Mouse (Mus musculus) CH12.LX (cell line): ENCODE measurements at regions not wholly inside any gene's neighbourhood (a gene's known extent, or its start where the extent isn't known, plus 50 kb on each side); places are given as distances from the start of the nearest gene placed in this dataset.

Source experiments
- DNase-seq: peaks from one replicate; pipeline ENCODE4 v3.0.0-alpha.2; 2013; ENCODE audit errors: extremely low read depth
- H3K27ac ChIP-seq: 2 replicates; pipeline ENCODE4 v1.5.1; 2012; ENCODE audit warnings: low read depth, mild to moderate bottlenecking, control low read depth, moderate library complexity; ENCODE audit not compliant: insufficient read depth
- H3K27me3 ChIP-seq: replicated peaks from 2 replicates; pipeline ENCODE3; 2012; ENCODE audit warnings: inconsistent platforms
- H3K36me3 ChIP-seq, 2 experiments: replicated peaks in 1 of 2; 2 replicates each; pipeline versions ENCODE3 to v1.6.1; 2012; ENCODE audit warnings: inconsistent platforms in 1 of 2, low read length in 1 of 2, mild to moderate bottlenecking in 1 of 2, mixed read lengths in 1 of 2, moderate library complexity in 1 of 2; ENCODE audit not compliant: control insufficient read depth in 1 of 2, insufficient read depth in 1 of 2
- H3K4me1 ChIP-seq, 2 experiments: 2 replicates each; pipeline ENCODE4 v1.6.1; 2012; ENCODE audit warnings: inconsistent platforms in 1 of 2, moderate library complexity in 1 of 2; ENCODE audit not compliant: insufficient read depth in 2 of 2, control insufficient read depth in 1 of 2
- H3K4me2 ChIP-seq: 2 replicates; pipeline ENCODE4 v1.6.1; 2012; ENCODE audit warnings: low read depth, mild to moderate bottlenecking, control low read depth; ENCODE audit not compliant: poor library complexity, insufficient read depth, severe bottlenecking
- H3K4me3 ChIP-seq, 3 experiments: fragments of 150-350 bp in 1 of 3; sonication (generic) in 1 of 3; replicated peaks in 1 of 3; 2 replicates each; pipeline versions ENCODE3 to v1.5.1; 2011 to 2012; ENCODE audit warnings: low read depth in 2 of 3, low read length in 2 of 3, mild to moderate bottlenecking in 2 of 3, moderate library complexity in 2 of 3, control low read depth in 1 of 3, improper control_type of control experiment in 1 of 3, inconsistent platforms in 1 of 3, mixed read lengths in 1 of 3; ENCODE audit not compliant: poor library complexity in 1 of 3
- H3K79me2 ChIP-seq: replicated peaks from 2 replicates; pipeline ENCODE4 v1.6.1; 2012; ENCODE audit warnings: mild to moderate bottlenecking, moderate library complexity; ENCODE audit not compliant: control insufficient read depth, poor library complexity, insufficient read depth, severe bottlenecking; ENCODE audit errors: extremely low read depth
- H3K9ac ChIP-seq: 2 replicates; pipeline ENCODE4 v1.6.1; 2012; ENCODE audit warnings: low read depth, mild to moderate bottlenecking, control low read depth, moderate library complexity; ENCODE audit not compliant: insufficient read depth
- H3K9me3 ChIP-seq: replicated peaks from 2 replicates; pipeline ENCODE3; 2012; ENCODE audit warnings: low read length, inconsistent platforms, mixed read lengths
- BHLHE40 ChIP-seq: IDR thresholded peaks from 2 replicates; pipeline ENCODE4 v1.6.1; 2011; ENCODE audit warnings: mild to moderate bottlenecking, low read depth, low read length, improper control_type of control experiment
- CHD2 ChIP-seq: IDR thresholded peaks from 2 replicates; pipeline ENCODE4 v1.6.1; 2011; ENCODE audit warnings: low read length, improper control_type of control experiment
- ELF1 ChIP-seq: IDR thresholded peaks from 2 replicates; pipeline ENCODE4 v1.6.1; 2014; ENCODE audit warnings: low read depth, mild to moderate bottlenecking, inconsistent platforms, low read length, improper control_type of control experiment
- EP300 ChIP-seq: IDR thresholded peaks from 2 replicates; pipeline ENCODE4 v1.6.1; 2011; ENCODE audit warnings: low read length, improper control_type of control experiment
- ETS1 ChIP-seq: conservative IDR thresholded peaks from 2 replicates; pipeline ENCODE4 v1.6.1; 2012; ENCODE audit warnings: low read depth, mild to moderate bottlenecking, inconsistent platforms, low read length, improper control_type of control experiment, moderate library complexity
- HCFC1 ChIP-seq: IDR thresholded peaks from 2 replicates; pipeline ENCODE4 v1.6.1; 2012; ENCODE audit warnings: low read depth, mild to moderate bottlenecking, inconsistent platforms, low read length, improper control_type of control experiment
- MAFK ChIP-seq: IDR thresholded peaks from 2 replicates; pipeline ENCODE4 v1.6.1; 2011; ENCODE audit warnings: low read length, improper control_type of control experiment; ENCODE audit not compliant: insufficient replicate concordance
- MAX ChIP-seq: IDR thresholded peaks from 2 replicates; pipeline ENCODE4 v1.6.1; 2011; ENCODE audit warnings: low read length, improper control_type of control experiment
- MAZ ChIP-seq: IDR thresholded peaks from 2 replicates; pipeline ENCODE4 v1.6.1; 2012; ENCODE audit warnings: low read depth, mild to moderate bottlenecking, inconsistent platforms, low read length, improper control_type of control experiment, moderate library complexity
- MEF2A ChIP-seq: IDR thresholded peaks from 2 replicates; pipeline ENCODE4 v1.6.1; 2014; ENCODE audit warnings: low read depth, mild to moderate bottlenecking, inconsistent platforms, low read length, improper control_type of control experiment, borderline replicate concordance
- NRF1 ChIP-seq: IDR thresholded peaks from 2 replicates; pipeline ENCODE4 v1.6.1; 2014; ENCODE audit warnings: low read depth, mild to moderate bottlenecking, inconsistent platforms, low read length, improper control_type of control experiment, moderate library complexity
- RAD21 ChIP-seq: IDR thresholded peaks from 2 replicates; pipeline ENCODE4 v1.6.1; 2011; ENCODE audit warnings: low read depth, mild to moderate bottlenecking, low read length, improper control_type of control experiment, moderate library complexity
- RCOR1 ChIP-seq: conservative IDR thresholded peaks from 2 replicates; pipeline ENCODE4 v1.6.1; 2012; ENCODE audit warnings: low read depth, mild to moderate bottlenecking, inconsistent platforms, low read length, improper control_type of control experiment
- SMC3 ChIP-seq: IDR thresholded peaks from 2 replicates; pipeline ENCODE4 v1.6.1; 2011; ENCODE audit warnings: low read depth, low read length, improper control_type of control experiment
- TBP ChIP-seq: conservative IDR thresholded peaks from 2 replicates; pipeline ENCODE4 v1.6.1; 2011; ENCODE audit warnings: low read depth, low read length, improper control_type of control experiment
- TCF12 ChIP-seq: IDR thresholded peaks from 2 replicates; pipeline ENCODE4 v1.6.1; 2014; ENCODE audit warnings: low read depth, mild to moderate bottlenecking, inconsistent platforms, low read length, improper control_type of control experiment
- USF2 ChIP-seq: conservative IDR thresholded peaks from 2 replicates; pipeline ENCODE4 v1.6.1; 2011; ENCODE audit warnings: low read depth, low read length, improper control_type of control experiment
- ZC3H11A ChIP-seq: IDR thresholded peaks from 2 replicates; pipeline ENCODE4 v1.6.1; 2012; ENCODE audit warnings: low read depth, mild to moderate bottlenecking, inconsistent platforms, low read length, improper control_type of control experiment
- ZNF384 ChIP-seq: IDR thresholded peaks from 2 replicates; pipeline ENCODE4 v1.6.1; 2012; ENCODE audit warnings: low read depth, low read length, improper control_type of control experiment, inconsistent platforms
- dilution Hi-C: fragments of 300-500 bp; cut with MboI; formaldehyde crosslinking; loops from 2 replicates; pipeline ENCODE4 v1.14.3; 2020; ENCODE audit warnings: low sequenced_read_pairs; ENCODE audit not compliant: extremely low pct_unique_long_range_greater_than_20kb, extremely low pct_ligation_motif_present
- in situ Hi-C: fragments of 300-500 bp; cut with MboI; formaldehyde crosslinking; loops from 3 replicates; pipeline ENCODE4 v1.14.3; 2019; ENCODE audit warnings: low sequenced_read_pairs, low pct_ligation_motif_present, low pct_unique_long_range_greater_than_20kb, mixed read lengths

DNA sequence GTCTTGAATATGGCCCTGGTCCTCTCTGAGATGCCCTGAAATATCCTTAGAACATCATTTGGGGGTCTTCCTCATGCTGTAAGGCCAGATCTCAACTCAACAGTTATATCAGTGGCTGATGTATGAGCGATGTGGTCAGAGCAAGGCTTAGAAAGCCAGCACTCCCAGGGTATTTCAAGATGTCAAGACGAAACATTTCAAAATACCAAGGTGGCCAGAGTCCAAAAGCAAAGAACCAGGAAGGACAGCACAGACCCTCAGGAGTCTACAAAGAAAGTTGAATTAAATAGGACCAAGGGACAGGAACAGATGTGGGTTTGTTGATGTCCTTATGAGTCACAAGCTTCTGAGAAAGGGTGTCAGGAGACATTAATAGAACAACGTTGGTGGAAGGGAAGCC lies 55.8 kb upstream of the Cplx2 start:
- dilution Hi-C loops (no loop called here), in situ Hi-C loops (no loop called here)
- Histone ChIP-seq H3K79me2 (no peaks in the 10 kb centered on the region), H3K27ac (no peak overlapping the region), H3K4me3 (no peak overlapping the region), H3K36me3 (no peaks in the 10 kb centered on the region), H3K9me3 (no peaks in the 10 kb centered on the region), H3K4me2 (no peak overlapping the region), H3K4me1 (peaks cover under 1 to 27% of the 10 kb centered on the region in 2 experiments), H3K27me3 (peaks cover 64% of the 10 kb centered on the region), H3K9ac (no peak overlapping the region)
- no peak for DNase-seq
- TF ChIP-seq HCFC1 (no peak), ZC3H11A (no peak), EP300 (no peak), TBP (no peak), MAZ (no peak), RAD21 (no peak), TCF12 (no peak), CHD2 (no peak), ETS1 (no peak), RCOR1 (no peak), NRF1 (no peak)

GRCm38 (mm10) chr13:54316907-54317306 lies 54.2 kb upstream of the Cplx2 start:
- TF ChIP-seq RCOR1 (no peak), MAFK (no peak), MEF2A (no peak), EP300 (no peak), ZNF384 (no peak), ZC3H11A (no peak), SMC3 (no peak), CHD2 (no peak), MAX (no peak), ELF1 (no peak), BHLHE40 (no peak), USF2 (no peak)
- Histone ChIP-seq H3K79me2 (no peaks in the 10 kb centered on the region), H3K9ac (no peak overlapping the region), H3K27me3 (peaks cover 61% of the 10 kb centered on the region), H3K4me2 (no peak overlapping the region), H3K9me3 (no peaks in the 10 kb centered on the region), H3K27ac (no peak overlapping the region), H3K4me3 (no peak overlapping the region), H3K36me3 (no peaks in the 10 kb centered on the region), H3K4me1 (peaks cover 2 to 27% of the 10 kb centered on the region in 2 experiments; a peak in 3 of 4 replicates)
- DNase-seq: no peak
- in situ Hi-C loops: no loop called here
- dilution Hi-C loops: no loop called here
